Mouse (Mus musculus) liver, postnatal 0 days (tissue): ENCODE measurements around the gene Serpinb6c. TPM values are rescaled to one million over a fixed set of nuclear protein-coding genes. Genes with fewer than 3 reads are reported as not detected.

ENCODE experiments used
- ATAC-seq: fragments of 200-750 bp; cut with Nextera tagmentation; 2 replicates; pipeline ENCODE4 v1.8.0; 2017; ENCODE audit warnings: mild to moderate bottlenecking, moderate library complexity
- DNase-seq: peaks from one replicate; pipeline ENCODE4 v3.0.0-alpha.2; 2016
- H3K27ac ChIP-seq: fragments of 300-500 bp; sonication (generic); 2 replicates; pipeline ENCODE4 v1.5.1; 2014; ENCODE audit warnings: antibody characterized with exemption, moderate library complexity, mild to moderate bottlenecking, low read depth
- H3K27me3 ChIP-seq: fragments of 300-500 bp; sonication (generic); 2 replicates; pipeline ENCODE4 v1.6.1; 2014; ENCODE audit warnings: low read length, control low read depth, mixed read lengths; ENCODE audit not compliant: insufficient read depth
- H3K36me3 ChIP-seq: fragments of 300-500 bp; sonication (generic); replicated peaks from 2 replicates; pipeline ENCODE4 v1.6.1; 2014; ENCODE audit warnings: mild to moderate bottlenecking, control low read depth, low read length, moderate library complexity, mixed read lengths; ENCODE audit not compliant: insufficient read depth
- H3K4me1 ChIP-seq: fragments of 300-500 bp; sonication (generic); 2 replicates; pipeline ENCODE4 v1.6.1; 2014; ENCODE audit warnings: antibody characterized with exemption, mild to moderate bottlenecking, control low read depth; ENCODE audit not compliant: insufficient read depth
- H3K4me2 ChIP-seq: fragments of 300-500 bp; sonication (generic); 2 replicates; pipeline ENCODE4 v1.6.1; 2014; ENCODE audit warnings: low read depth, mild to moderate bottlenecking, low read length, moderate library complexity, mixed read lengths
- H3K4me3 ChIP-seq: fragments of 300-500 bp; sonication (generic); 2 replicates; pipeline ENCODE4 v1.5.1; 2014; ENCODE audit warnings: low read depth, low read length
- H3K9ac ChIP-seq: fragments of 300-500 bp; sonication (generic); replicated peaks from 2 replicates; pipeline ENCODE4 v1.6.1; 2014; ENCODE audit warnings: mild to moderate bottlenecking, moderate library complexity
- H3K9me3 ChIP-seq: fragments of 300-500 bp; sonication (generic); 2 replicates; pipeline ENCODE4 v1.6.1; 2016; ENCODE audit warnings: mild to moderate bottlenecking, control low read depth, low read length, mixed read lengths
- CTCF ChIP-seq: sonication (generic); IDR thresholded peaks from 2 replicates; pipeline ENCODE4 v1.5.1; 2016; ENCODE audit warnings: antibody characterized with exemption, low read depth
- EP300 ChIP-seq: IDR thresholded peaks from 2 replicates; pipeline ENCODE4 v1.6.1; 2016; ENCODE audit warnings: antibody characterized with exemption, low read depth, mild to moderate bottlenecking
- WGBS: fragments of 180-500 bp; shearing (Covaris S2); extraction: QIAGEN DNeasy Blood & Tissue Kit; methylation state at CpG from one replicate; pipeline ENCODE4 v1.1.7; 2014; ENCODE audit not compliant: insufficient replicate concordance; 5-methylcytosine and 5-hydroxymethylcytosine counted together
- polyA plus RNA-seq: library from polyadenylated mRNA; unstranded; fragments of >200 nt; fragmentation: Nextera tagmentation; extraction: Ambion mirVana; gene quantifications from 2 replicates; pipeline ENCODE4 v1.2.1, GENCODE M21; 2015

Serpinb6c gene
- polyA plus RNA-seq, 1 experiment from 2014 or later, result not detected

DNA sequence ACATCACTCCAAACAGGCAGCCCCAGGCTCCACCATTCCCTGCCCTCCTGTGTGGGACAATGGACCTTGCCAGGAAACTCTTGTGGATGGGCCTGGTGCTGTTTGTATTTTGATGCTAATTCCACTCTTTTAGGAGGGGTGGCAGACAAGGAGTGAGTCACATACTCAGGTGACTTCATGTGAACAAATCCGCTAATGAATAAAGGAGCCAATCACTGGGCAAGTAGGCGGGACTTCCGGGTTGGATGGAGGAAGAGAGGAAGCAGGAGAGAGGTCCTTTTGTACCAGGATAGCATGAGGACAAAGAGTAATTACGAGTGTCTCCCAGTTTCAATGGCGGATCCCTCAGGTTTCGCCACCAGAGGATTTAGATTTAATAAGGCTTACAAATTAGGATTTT, 15.5 kb upstream of the Serpinb6c start:
- no peaks in the 10 kb centered on the region for H3K27me3 ChIP-seq
- TF ChIP-seq CTCF (no peak), EP300 (no peak)
- DNase-seq (no peak), ATAC-seq (no peak)
- H3K27ac ChIP-seq, result no peak overlapping the region
- H3K36me3 ChIP-seq, result peaks cover 11% of the 10 kb centered on the region; the same call in 1 of the 2 replicates
- no peaks in the 10 kb centered on the region for H3K4me1 ChIP-seq
- no peak overlapping the region for H3K4me3 ChIP-seq
- WGBS, result 92% methylated on average over 6 of the region's 6 CpGs
- no peaks in the 10 kb centered on the region for H3K9me3 ChIP-seq
- no peak overlapping the region for H3K4me2 ChIP-seq
- H3K9ac ChIP-seq, result no peak overlapping the region

DNA sequence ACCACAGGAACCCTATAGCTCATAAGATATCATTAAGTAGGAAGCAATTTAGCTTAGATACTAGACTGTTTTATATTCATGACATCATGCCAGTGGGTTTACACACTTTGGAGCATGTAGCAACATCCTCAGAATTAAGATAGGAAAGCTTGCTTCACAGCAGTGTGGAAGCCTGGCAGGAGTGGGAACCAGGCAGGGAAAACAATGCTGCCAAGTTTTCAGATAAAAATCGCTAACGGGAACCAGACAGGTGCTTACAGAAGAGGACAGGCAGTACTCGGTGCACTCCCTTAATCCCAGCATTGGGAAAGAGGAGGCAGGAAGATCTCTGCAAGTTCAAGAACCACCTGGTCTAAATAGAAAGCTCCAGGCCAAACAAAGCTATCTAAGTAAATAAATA, 1.3 kb upstream of the Serpinb6c start:
- no peaks in the 10 kb centered on the region for H3K9me3 ChIP-seq
- no peaks in the 10 kb centered on the region for H3K36me3 ChIP-seq
- H3K9ac ChIP-seq, result no peak overlapping the region
- TF ChIP-seq CTCF (no peak), EP300 (no peak)
- DNase-seq (no peak), ATAC-seq (no peak)
- WGBS, result 63% methylated on average over 3 of the region's 3 CpGs
- H3K4me1 ChIP-seq, result no peaks in the 10 kb centered on the region
- H3K27ac ChIP-seq, result no peak overlapping the region
- H3K4me3 ChIP-seq, result no peak overlapping the region
- no peak overlapping the region for H3K4me2 ChIP-seq
- no peaks in the 10 kb centered on the region for H3K27me3 ChIP-seq

DNA sequence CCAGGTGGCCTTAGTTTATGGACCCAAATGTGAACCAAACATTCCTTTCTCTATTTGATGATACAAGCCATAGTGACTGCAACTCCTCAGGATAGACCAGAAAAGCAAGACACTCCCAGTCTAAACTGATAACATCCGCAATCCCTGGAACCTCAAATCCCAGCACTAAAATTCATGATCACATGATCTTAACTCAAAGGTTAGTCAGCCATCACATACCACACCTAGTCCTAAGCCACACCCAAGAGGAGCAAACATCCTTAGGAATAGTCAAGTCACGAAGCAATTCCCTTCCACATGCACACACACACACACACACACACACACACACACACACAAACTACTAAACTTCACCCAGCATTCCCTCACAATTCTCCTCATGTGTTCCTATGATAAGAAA, 2.2 kb downstream of the Serpinb6c start:
- 81% methylated on average over 2 of the region's 2 CpGs for WGBS
- no peaks in the 10 kb centered on the region for H3K9me3 ChIP-seq

DNA sequence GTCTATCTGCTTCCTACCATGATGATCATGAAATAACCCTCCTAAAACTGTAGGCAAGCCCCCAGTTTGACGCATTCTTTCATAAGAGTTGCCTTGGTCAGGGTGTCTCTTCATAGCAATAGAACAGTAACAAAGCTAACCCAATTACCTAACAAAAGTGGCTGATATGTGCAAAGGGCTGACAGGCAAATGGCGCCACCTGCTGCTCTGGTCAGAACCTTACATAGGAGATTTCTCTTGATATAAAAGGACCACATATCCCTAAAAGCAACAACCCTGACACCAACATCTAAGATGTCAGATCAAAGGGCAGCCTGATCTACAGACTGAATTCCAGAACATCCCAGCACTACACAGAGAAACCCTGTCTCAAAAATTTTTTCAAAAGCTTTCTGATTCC, 11.3 kb downstream of the Serpinb6c start:
- Histone ChIP-seq H3K36me3 (no peaks in the 10 kb centered on the region), H3K27ac (no peak overlapping the region), H3K4me1 (no peaks in the 10 kb centered on the region), H3K4me3 (no peak overlapping the region), H3K4me2 (no peak overlapping the region), H3K9ac (no peak overlapping the region), H3K9me3 (no peaks in the 10 kb centered on the region), H3K27me3 (no peaks in the 10 kb centered on the region)
- peak; percentile 34 for DNase-seq
- WGBS, result 41% methylated on average over 2 of the region's 2 CpGs
- peak; percentile 59 for TF ChIP-seq CTCF
- no peak for TF ChIP-seq EP300
- no peak for ATAC-seq

More for the DNA sequence above, 2.2 kb downstream of the Serpinb6c start:
- no peak for DNase-seq
- TF ChIP-seq CTCF, result no peak
- no peak for TF ChIP-seq EP300
- Histone ChIP-seq H3K36me3 (no peaks in the 10 kb centered on the region), H3K27ac (no peak overlapping the region), H3K4me1 (no peaks in the 10 kb centered on the region), H3K9ac (no peak overlapping the region), H3K27me3 (no peaks in the 10 kb centered on the region), H3K4me3 (no peak overlapping the region), H3K4me2 (no peak overlapping the region)
- ATAC-seq, result no peak

DNA sequence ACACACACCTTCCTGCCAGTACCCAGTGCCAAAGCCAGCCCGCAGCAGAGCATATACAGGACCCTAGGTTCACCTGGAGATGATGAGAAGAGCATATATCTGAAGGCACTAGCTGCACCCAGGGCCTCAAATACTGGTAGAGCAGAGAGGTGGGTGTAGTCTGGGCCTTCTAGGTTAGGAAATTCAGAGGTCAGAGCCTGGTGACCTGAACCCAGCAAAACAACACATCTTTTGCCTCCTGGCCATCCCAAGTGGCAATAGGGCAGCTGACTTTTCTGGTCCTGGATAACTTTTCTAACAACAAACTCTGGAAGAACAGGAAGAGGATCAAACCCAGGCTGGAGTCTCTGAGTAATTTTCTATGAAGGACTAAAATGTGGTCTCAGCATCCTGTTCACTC, 62.2 kb downstream of the Serpinb6c start, which contains the start of gene Serpinb6e:
Serpinb6e (minus strand) TSS at position 101 of the 400 bp plus-strand sequence.
- TF ChIP-seq EP300 (no peak), CTCF (no peak)
- Histone ChIP-seq H3K27me3 (no peaks in the 10 kb centered on the region), H3K9ac (no peak within 1 kb of the TSS), H3K36me3 (no peaks in the 10 kb centered on the region), H3K4me1 (no peaks in the 10 kb centered on the region), H3K4me2 (no peak within 1 kb of the TSS), H3K9me3 (no peaks in the 10 kb centered on the region), H3K27ac (no peak within 1 kb of the TSS), H3K4me3 (no peak within 1 kb of the TSS)
- DNase-seq (no peak), ATAC-seq (no peak)
- 44% methylated on average over 1 of the region's 1 CpGs for WGBS

DNA sequence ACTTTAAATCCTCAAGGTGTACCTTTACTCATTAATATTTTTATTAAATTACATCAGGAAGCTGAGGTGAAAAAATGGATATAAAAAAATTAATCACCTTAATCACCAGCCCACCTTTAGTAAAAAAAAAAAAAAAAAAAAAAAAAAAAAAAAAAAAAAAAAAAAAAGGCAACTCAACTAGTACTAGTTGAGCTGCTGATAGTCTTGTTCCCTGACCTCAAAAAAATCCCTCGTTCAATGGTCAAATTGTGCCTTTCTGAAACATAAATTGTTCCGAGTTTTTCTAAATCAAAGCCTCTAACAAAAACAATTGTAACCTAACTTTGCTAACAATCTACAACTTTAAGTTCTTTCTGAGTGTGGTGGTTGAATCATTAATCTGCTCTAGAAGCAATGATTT, 74.8 kb downstream of the Serpinb6c start:
- no peaks in the 10 kb centered on the region for H3K27me3 ChIP-seq
- H3K27ac ChIP-seq, result no peak overlapping the region
- no peak for ATAC-seq
- H3K4me3 ChIP-seq, result no peak overlapping the region
- no peaks in the 10 kb centered on the region for H3K9me3 ChIP-seq
- DNase-seq, result no peak
- TF ChIP-seq CTCF (no peak), EP300 (no peak)
- no peak overlapping the region for H3K9ac ChIP-seq
- 72% methylated on average over 2 of the region's 2 CpGs for WGBS
- H3K36me3 ChIP-seq, result no peaks in the 10 kb centered on the region
- no peak overlapping the region for H3K4me2 ChIP-seq
- no peaks in the 10 kb centered on the region for H3K4me1 ChIP-seq

Other genes starting within 250 kb of the Serpinb6c start
- not detected in 2 replicates for gene Serpinb6d, start 244.3 kb downstream of the Serpinb6c start, polyA plus RNA-seq
- gene Serpinb6e, start 62.3 kb downstream of the Serpinb6c start, polyA plus RNA-seq, result not detected in 2 replicates
- 22.5 and 23.0 TPM in 2 replicates for gene Nqo2, start 59.0 kb upstream of the Serpinb6c start, polyA plus RNA-seq
- 10.4 and 11.3 TPM in 2 replicates for gene Ripk1, start 96.7 kb upstream of the Serpinb6c start, polyA plus RNA-seq
- gene Serpinb6a, start 97.1 kb upstream of the Serpinb6c start, polyA plus RNA-seq, result 26.0 and 28.3 TPM in 2 replicates
- gene Bphl, start 131.9 kb upstream of the Serpinb6c start, polyA plus RNA-seq, result 95.6 and 107 TPM in 2 replicates
- gene Tubb2a, start 172.3 kb upstream of the Serpinb6c start, polyA plus RNA-seq, result 64.7 and 78.8 TPM in 2 replicates
- gene Tubb2b, start 224.8 kb upstream of the Serpinb6c start, polyA plus RNA-seq, result 0.28 and 0.31 TPM in 2 replicates